Mouse (Mus musculus): Measurements from ENCODE around the gene Shank2. TPM values are rescaled to one million over a fixed set of nuclear protein-coding genes. Genes with fewer than 3 reads are reported as not detected.

Gene Shank2
- polyA plus RNA-seq, 1 experiment from 2014 or later, result 0.31 TPM

DNA sequence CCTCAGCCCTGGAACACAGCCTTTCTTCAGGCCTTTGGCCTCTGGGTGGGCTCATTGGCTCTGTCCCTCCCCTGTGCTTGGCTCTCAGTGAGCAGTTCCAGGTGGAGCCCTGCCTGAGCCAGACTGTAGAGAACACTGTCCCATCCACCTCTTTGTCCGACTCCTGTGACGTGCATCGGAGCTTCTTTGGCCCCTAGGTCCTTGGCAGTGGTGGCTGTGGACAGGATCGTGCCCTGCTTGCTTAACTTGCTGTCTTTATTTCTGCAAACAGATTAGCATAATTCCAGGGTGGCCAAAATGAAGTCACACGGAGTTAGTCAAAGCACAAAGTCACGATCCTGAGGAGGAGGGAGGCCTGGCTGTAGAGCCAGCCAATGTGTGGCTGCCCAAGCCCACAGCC, 419.8 kb downstream of the Shank2 start:
- no peak overlapping the region for H3K27ac ChIP-seq
- H3K9me3 ChIP-seq (replicated peaks), result no peaks in the 10 kb centered on the region
- no peak overlapping the region for H3K4me2 ChIP-seq
- H3K27me3 ChIP-seq (replicated peaks), result peaks cover 42% of the 10 kb centered on the region
- ATAC-seq, result no peak
- H3K4me3 ChIP-seq, result no peak overlapping the region
- H3K4me1 ChIP-seq, result peaks cover 7% of the 10 kb centered on the region; the same call in 1 of the 2 replicates
- no peak overlapping the region for H3K9ac ChIP-seq
- H3K36me3 ChIP-seq, result no peaks in the 10 kb centered on the region
- 59% methylated on average over 6 of the region's 6 CpGs for WGBS (ENCODE audit: insufficient replicate concordance)

DNA sequence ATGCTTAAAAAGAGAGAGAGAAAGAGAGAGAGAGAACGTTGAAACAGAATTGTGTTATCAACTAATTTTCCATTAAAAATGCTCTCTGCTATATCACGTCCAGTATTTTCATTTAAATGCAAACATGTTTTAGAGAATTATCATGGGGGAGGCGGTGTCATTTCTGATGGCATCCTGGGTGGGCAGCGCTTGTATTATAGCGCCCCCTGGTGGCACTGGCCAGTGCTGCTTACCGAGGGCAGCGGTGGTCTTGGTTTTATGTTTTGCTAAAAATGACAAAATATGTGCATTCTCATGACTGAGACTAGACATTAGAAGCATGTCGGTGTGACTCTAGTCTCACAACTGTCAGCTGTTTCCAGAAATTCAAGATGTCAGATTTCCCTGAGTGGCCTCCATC, 424.2 kb downstream of the Shank2 start:
- no peaks in the 10 kb centered on the region for H3K36me3 ChIP-seq
- WGBS (ENCODE audit: insufficient replicate concordance), result 10% methylated on average over 8 of the region's 8 CpGs
- H3K4me2 ChIP-seq, result no peak overlapping the region
- H3K9me3 ChIP-seq (replicated peaks), result no peaks in the 10 kb centered on the region
- H3K9ac ChIP-seq, result no peak overlapping the region
- H3K4me1 ChIP-seq, result no peaks in the 10 kb centered on the region
- H3K27me3 ChIP-seq (replicated peaks), result peaks cover 14% of the 10 kb centered on the region
- no peak for ATAC-seq
- no peak overlapping the region for H3K4me3 ChIP-seq
- H3K27ac ChIP-seq, result no peak overlapping the region

- 63% methylated on average over 3 of the region's 3 CpGs for WGBS (ENCODE audit: insufficient replicate concordance)
- no peaks in the 10 kb centered on the region for H3K9me3 ChIP-seq (replicated peaks)
Measured at GRCm38 (mm10) chr7:144426594-144426993, 424.9 kb downstream of the Shank2 start.

GRCm38 (mm10) chr7:144427460-144427859, 425.7 kb downstream of the Shank2 start:
- ATAC-seq, result no peak
- WGBS (ENCODE audit: insufficient replicate concordance), result 57% methylated on average over 3 of the region's 3 CpGs
- Histone ChIP-seq H3K4me1 (no peaks in the 10 kb centered on the region), H3K27me3 (replicated peaks) (peaks cover 9% of the 10 kb centered on the region; the same call in 1 of the 2 replicates), H3K4me3 (no peak overlapping the region), H3K27ac (no peak overlapping the region), H3K9ac (no peak overlapping the region), H3K4me2 (no peak overlapping the region), H3K9me3 (replicated peaks) (no peaks in the 10 kb centered on the region), H3K36me3 (no peaks in the 10 kb centered on the region)

More at GRCm38 (mm10) chr7:144426594-144426993, 424.9 kb downstream of the Shank2 start:
- ATAC-seq, result no peak
- Histone ChIP-seq H3K27me3 (replicated peaks) (peaks cover 9% of the 10 kb centered on the region; the same call in 1 of the 2 replicates), H3K4me3 (no peak overlapping the region), H3K4me2 (no peak overlapping the region), H3K4me1 (no peaks in the 10 kb centered on the region), H3K36me3 (no peaks in the 10 kb centered on the region), H3K27ac (no peak overlapping the region), H3K9ac (no peak overlapping the region)

- H3K27me3 ChIP-seq (replicated peaks), result peaks cover 4% of the 10 kb centered on the region; the same call in 1 of the 2 replicates
- no peak overlapping the region for H3K4me3 ChIP-seq
- WGBS (ENCODE audit: insufficient replicate concordance), result 49% methylated on average over 2 of the region's 2 CpGs
- H3K36me3 ChIP-seq, result peaks cover 25% of the 10 kb centered on the region
- no peak overlapping the region for H3K9ac ChIP-seq
- no peaks in the 10 kb centered on the region for H3K4me1 ChIP-seq
- H3K4me2 ChIP-seq, result no peak overlapping the region
- no peak overlapping the region for H3K27ac ChIP-seq
- no peaks in the 10 kb centered on the region for H3K9me3 ChIP-seq (replicated peaks)
- no peak for ATAC-seq
Measured at GRCm38 (mm10) chr7:144432920-144433319, 431.2 kb downstream of the Shank2 start.

GRCm38 (mm10) chr7:144438811-144439210, 437.1 kb downstream of the Shank2 start:
- Histone ChIP-seq H3K27ac (no peak overlapping the region), H3K4me3 (no peak overlapping the region), H3K4me2 (no peak overlapping the region), H3K9ac (no peak overlapping the region), H3K27me3 (replicated peaks) (no peaks in the 10 kb centered on the region), H3K9me3 (replicated peaks) (no peaks in the 10 kb centered on the region), H3K4me1 (no peaks in the 10 kb centered on the region), H3K36me3 (peaks cover 76% of the 10 kb centered on the region)
- peak; percentile 38; the same call in 1 of the 2 replicates for ATAC-seq
- WGBS (ENCODE audit: insufficient replicate concordance), result 85% methylated on average over 7 of the region's 7 CpGs

- Histone ChIP-seq H3K9ac (no peak overlapping the region), H3K36me3 (peaks cover 91% of the 10 kb centered on the region), H3K9me3 (replicated peaks) (no peaks in the 10 kb centered on the region), H3K27ac (no peak overlapping the region), H3K4me3 (no peak overlapping the region), H3K4me2 (no peak overlapping the region), H3K27me3 (replicated peaks) (no peaks in the 10 kb centered on the region), H3K4me1 (no peaks in the 10 kb centered on the region)
- WGBS (ENCODE audit: insufficient replicate concordance), result 83% methylated on average over 11 of the region's 11 CpGs
- ATAC-seq, result no peak
Measured at GRCm38 (mm10) chr7:144441466-144441865, 439.7 kb downstream of the Shank2 start.

- Histone ChIP-seq H3K27me3 (replicated peaks) (no peaks in the 10 kb centered on the region), H3K9ac (no peak overlapping the region), H3K36me3 (peaks cover 91% of the 10 kb centered on the region), H3K27ac (no peak overlapping the region), H3K4me2 (no peak overlapping the region), H3K4me3 (no peak overlapping the region), H3K9me3 (replicated peaks) (no peaks in the 10 kb centered on the region), H3K4me1 (peaks cover 4% of the 10 kb centered on the region; the same call in 1 of the 2 replicates)
- ATAC-seq, result no peak
- WGBS (ENCODE audit: insufficient replicate concordance), result 70% methylated on average over 4 of the region's 4 CpGs
Measured at GRCm38 (mm10) chr7:144441976-144442375, 440.2 kb downstream of the Shank2 start.

- Histone ChIP-seq H3K4me2 (no peak overlapping the region), H3K9ac (no peak overlapping the region), H3K27me3 (replicated peaks) (no peaks in the 10 kb centered on the region), H3K36me3 (peaks cover 91% of the 10 kb centered on the region), H3K4me1 (peaks cover 14% of the 10 kb centered on the region; the same call in 1 of the 2 replicates), H3K9me3 (replicated peaks) (no peaks in the 10 kb centered on the region), H3K27ac (no peak overlapping the region), H3K4me3 (no peak overlapping the region)
- ATAC-seq, result no peak
- WGBS (ENCODE audit: insufficient replicate concordance), result 51% methylated on average over 7 of the region's 7 CpGs
Measured at GRCm38 (mm10) chr7:144444788-144445187, 443.1 kb downstream of the Shank2 start.

- H3K9me3 ChIP-seq (replicated peaks), result no peaks in the 10 kb centered on the region
- no peak overlapping the region for H3K9ac ChIP-seq
- H3K4me3 ChIP-seq, result no peak overlapping the region
- WGBS (ENCODE audit: insufficient replicate concordance), result 24% methylated on average over 3 of the region's 3 CpGs
- no peak for ATAC-seq
- H3K27ac ChIP-seq, result no peak overlapping the region
- no peaks in the 10 kb centered on the region; the same call in 1 of the 2 replicates for H3K27me3 ChIP-seq (replicated peaks)
- no peak overlapping the region for H3K4me2 ChIP-seq
- H3K36me3 ChIP-seq, result peaks cover 91% of the 10 kb centered on the region
- H3K4me1 ChIP-seq, result peaks cover 14% of the 10 kb centered on the region; the same call in 1 of the 2 replicates
Measured at GRCm38 (mm10) chr7:144447146-144447545, 445.4 kb downstream of the Shank2 start.

GRCm38 (mm10) chr7:144448186-144448585, 446.5 kb downstream of the Shank2 start:
- no peak overlapping the region for H3K4me3 ChIP-seq
- H3K27me3 ChIP-seq (replicated peaks), result no peaks in the 10 kb centered on the region; the same call in 1 of the 2 replicates
- H3K36me3 ChIP-seq, result peaks cover 93% of the 10 kb centered on the region
- 41% methylated on average over 1 of the region's 1 CpGs for WGBS (ENCODE audit: insufficient replicate concordance)
- no peaks in the 10 kb centered on the region for H3K9me3 ChIP-seq (replicated peaks)
- ATAC-seq, result no peak
- no peak overlapping the region for H3K4me2 ChIP-seq
- peaks cover 14% of the 10 kb centered on the region; the same call in 1 of the 2 replicates for H3K4me1 ChIP-seq
- no peak overlapping the region for H3K27ac ChIP-seq
- H3K9ac ChIP-seq, result no peak overlapping the region

DNA sequence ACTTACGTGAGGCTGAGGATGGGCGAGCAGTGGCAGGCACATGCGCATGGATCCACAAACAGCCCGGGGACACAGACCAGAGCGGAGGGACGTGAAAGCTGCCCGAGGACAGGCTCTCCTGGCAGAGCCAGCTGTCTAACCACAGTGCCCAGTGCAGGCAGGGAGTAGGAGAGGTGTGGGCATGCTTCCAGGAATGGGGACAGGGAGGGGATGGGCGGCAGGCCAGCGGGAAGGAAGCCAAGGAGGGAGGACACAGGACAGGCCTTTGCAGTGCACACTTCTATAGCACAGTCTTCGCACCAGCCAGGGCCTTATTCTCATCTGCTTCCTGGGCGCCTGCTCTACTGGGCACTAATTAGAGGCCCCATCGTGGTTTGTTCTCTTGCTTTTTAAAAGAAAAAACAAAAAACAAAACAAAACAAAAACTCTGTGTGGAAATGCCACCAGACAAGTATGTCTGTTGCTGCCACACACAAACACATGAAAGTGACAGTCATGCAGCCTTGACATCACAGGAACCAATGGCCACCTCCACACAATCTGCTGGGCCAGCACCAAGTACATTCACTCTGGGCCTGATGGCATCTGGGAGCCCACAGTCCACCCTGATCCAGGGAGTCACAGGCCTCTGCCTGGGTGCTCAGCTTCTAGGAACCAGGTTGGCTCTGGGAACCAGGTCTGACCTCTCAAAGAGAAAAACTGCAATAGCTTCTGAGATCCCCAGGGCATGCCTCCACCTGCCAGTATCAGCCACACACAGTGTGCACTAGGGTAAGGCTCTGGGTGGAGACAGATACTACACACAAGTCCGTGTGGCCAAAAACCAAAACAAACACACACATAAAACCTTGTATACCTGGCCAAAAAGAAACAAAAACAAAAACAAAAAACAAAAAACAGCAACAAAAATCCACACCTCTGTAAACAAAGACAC, 448.2 kb downstream of the Shank2 start:
- no peak for ATAC-seq
- Histone ChIP-seq H3K27me3 (replicated peaks) (no peaks in the 10 kb centered on the region; the same call in 1 of the 2 replicates), H3K4me3 (no peak overlapping the region), H3K27ac (no peak overlapping the region), H3K9me3 (replicated peaks) (no peaks in the 10 kb centered on the region), H3K9ac (no peak overlapping the region), H3K36me3 (peaks cover 100% of the 10 kb centered on the region), H3K4me2 (no peak overlapping the region), H3K4me1 (peaks cover 14% of the 10 kb centered on the region; the same call in 1 of the 2 replicates)
- 82% methylated on average over 13 of the region's 13 CpGs for WGBS (ENCODE audit: insufficient replicate concordance)
